Mouse (Mus musculus): ENCODE data around the gene Olfr357. TPM values are rescaled to one million over a fixed set of nuclear protein-coding genes. Genes with fewer than 3 reads are reported as not detected.

The Olfr357 gene
- polyA plus RNA-seq (2017; shearing (Covaris generic)) = not detected

GRCm38 (mm10) chr2:36993527-36993926 is at the start of gene Olfr357:
TSS of gene Olfr357 (plus strand) at chr2:36993827.

DNA sequence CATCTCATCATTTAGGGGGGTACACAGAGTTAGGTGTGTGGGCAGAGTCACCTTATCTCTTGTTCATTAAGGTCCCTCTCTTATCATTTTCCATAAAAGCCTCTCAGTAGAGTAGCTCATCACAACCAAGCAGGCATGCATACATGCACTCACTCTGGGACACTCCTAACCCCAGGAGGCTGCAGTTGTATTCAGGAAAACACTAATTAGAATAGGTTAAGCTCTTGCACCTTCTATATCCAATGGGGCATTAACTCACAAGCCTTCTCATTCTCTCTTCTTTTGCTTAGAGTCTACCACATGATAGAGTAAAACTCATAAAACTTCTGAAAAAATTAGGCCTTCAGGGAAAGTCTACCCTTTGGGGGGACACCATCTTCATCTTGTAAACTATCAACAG is 15.6 kb downstream of the Olfr357 start, which contains the start of gene Olfr358:
Gene Olfr358 (minus strand): TSS at position 101 of the 400 bp plus-strand sequence.

Other genes starting within 250 kb of the Olfr357 start
- not detected for gene Olfr348, start 209.6 kb upstream of the Olfr357 start, polyA plus RNA-seq (2017; shearing (Covaris generic))
- under 1 TPM in 1 of 2 experiments, not detected in 1; 0.13 TPM for gene Olfr50, start 203.3 kb upstream of the Olfr357 start, polyA plus RNA-seq (2017; shearing (Covaris generic))
- not detected for gene Olfr3, start 176.8 kb upstream of the Olfr357 start, polyA plus RNA-seq (2017; shearing (Covaris generic))
- gene Olfr350, start 147.5 kb upstream of the Olfr357 start, polyA plus RNA-seq (2017; shearing (Covaris generic)) = not detected
- not detected for gene Olfr351, start 131.2 kb upstream of the Olfr357 start, polyA plus RNA-seq (2017; shearing (Covaris generic))
- under 1 TPM in 1 of 2 experiments, not detected in 1; 0.09 TPM for gene Olfr352, start 125.4 kb upstream of the Olfr357 start, polyA plus RNA-seq (2017; shearing (Covaris generic))
- not detected for gene Olfr353, start 100.9 kb upstream of the Olfr357 start, polyA plus RNA-seq (2017; shearing (Covaris generic))
- gene Olfr354, start 88.1 kb upstream of the Olfr357 start, polyA plus RNA-seq (2017; shearing (Covaris generic)) = under 1 TPM; 0.05 to 0.31 TPM
- gene Olfr355, start 64.9 kb upstream of the Olfr357 start, polyA plus RNA-seq (2017; shearing (Covaris generic)) = under 1 TPM; 0.37 to 0.56 TPM
- gene Olfr356, start 56.7 kb upstream of the Olfr357 start, polyA plus RNA-seq (2017; shearing (Covaris generic)) = not detected
- gene Olfr358, start 15.5 kb downstream of the Olfr357 start, polyA plus RNA-seq (2017; shearing (Covaris generic)) = under 1 TPM; 0.11 to 0.22 TPM
- not detected for gene Olfr360, start 71.9 kb downstream of the Olfr357 start, polyA plus RNA-seq (2017; shearing (Covaris generic))
- gene Olfr361, start 95.5 kb downstream of the Olfr357 start, polyA plus RNA-seq (2017; shearing (Covaris generic)) = under 1 TPM; 0.07 to 0.10 TPM
- gene Olfr362, start 124.1 kb downstream of the Olfr357 start, polyA plus RNA-seq (2017; shearing (Covaris generic)) = not detected
- gene Olfr364-ps1, start 145.5 kb downstream of the Olfr357 start, polyA plus RNA-seq (2017; shearing (Covaris generic)) = not detected
- gene Olfr365, start 194.4 kb downstream of the Olfr357 start, polyA plus RNA-seq (2017; shearing (Covaris generic)) = under 1 TPM; 0.02 to 0.05 TPM
- not detected for gene Olfr366, start 217.7 kb downstream of the Olfr357 start, polyA plus RNA-seq (2017; shearing (Covaris generic))

Measured in inflammation-experienced regulatory T-cells (primary cell).